Mouse (Mus musculus) kidney, adult 2 months (tissue): ENCODE data around the gene Sbf2. TPM values are rescaled to one million over a fixed set of nuclear protein-coding genes. Genes with fewer than 3 reads are reported as not detected.

Experiments
- DNase-seq: peaks from one replicate; pipeline ENCODE4 v3.0.0; 2021
- H3K27ac ChIP-seq: fragments of 200-500 bp; 2 replicates; pipeline ENCODE4 v1.5.1; 2012; ENCODE audit warnings: low read depth, low read length, control low read depth, inconsistent platforms; ENCODE audit not compliant: insufficient read depth
- H3K27me3 ChIP-seq: fragments of 200-500 bp; replicated peaks from 2 replicates; pipeline ENCODE4 v1.6.1; 2012; ENCODE audit warnings: mild to moderate bottlenecking, moderate library complexity, low read length, inconsistent platforms; ENCODE audit not compliant: control insufficient read depth, insufficient read depth
- H3K36me3 ChIP-seq: fragments of 200-500 bp; 2 replicates; pipeline ENCODE4 v1.6.1; 2012; ENCODE audit warnings: mild to moderate bottlenecking, moderate library complexity, low read length, inconsistent platforms; ENCODE audit not compliant: control insufficient read depth, insufficient read depth
- H3K4me1 ChIP-seq: fragments of 200-500 bp; 2 replicates; pipeline ENCODE4 v1.6.1; 2011; ENCODE audit warnings: low read length; ENCODE audit not compliant: control insufficient read depth, insufficient read depth
- H3K4me3 ChIP-seq: fragments of 200-500 bp; 2 replicates; pipeline ENCODE4 v1.5.1; 2011; ENCODE audit warnings: mild to moderate bottlenecking, low read depth, low read length, control low read depth; ENCODE audit not compliant: insufficient read depth
- CTCF ChIP-seq: fragments of 200-500 bp; conservative IDR thresholded peaks from 2 replicates; pipeline ENCODE4 v1.5.1; 2011; ENCODE audit warnings: low read depth, mild to moderate bottlenecking, control low read depth, low read length, moderate library complexity, mixed read lengths; ENCODE audit not compliant: insufficient read depth, insufficient read length
- POLR2A ChIP-seq: fragments of 200-500 bp; IDR thresholded peaks from one replicate; pipeline ENCODE4 v1.6.1; 2011; ENCODE audit warnings: low read depth, low read length, control low read depth
- WGBS: fragments of 180-500 bp; shearing (Covaris S2); methylation state at CpG from one replicate; pipeline ENCODE4 v1.1.7; 2018; 5-methylcytosine and 5-hydroxymethylcytosine counted together
- polyA plus RNA-seq: library from polyadenylated mRNA; depleted of rRNA; stranded (reverse); fragments of >200 nt; gene quantifications from 2 replicates; pipeline ENCODE4 v1.2.3, GENCODE M21; 2012

Sbf2 gene
- polyA plus RNA-seq, 1 experiment = 23.3 TPM

GRCm38 (mm10) chr7:110565815-110566549, 48.7 kb downstream of the Sbf2 start:
- 0 out of 2 replicates have a peak, but pooled peaks cover 6% of the 10 kb centered on the region for H3K4me1 ChIP-seq
- WGBS = 65% methylated on average over 4 of the region's 4 CpGs
- TF ChIP-seq CTCF (no peak), POLR2A (no peak)
- H3K36me3 ChIP-seq = no peaks in the 10 kb centered on the region
- H3K27ac ChIP-seq = no peak overlapping the region
- DNase-seq = peak; percentile 76
- no peaks in the 10 kb centered on the region for H3K27me3 ChIP-seq
- no peak overlapping the region for H3K4me3 ChIP-seq

- 93% methylated on average over 1 of the region's 1 CpGs for WGBS
- no peak for TF ChIP-seq POLR2A
- TF ChIP-seq CTCF = no peak
- Histone ChIP-seq H3K27ac (no peak overlapping the region), H3K27me3 (no peaks in the 10 kb centered on the region), H3K36me3 (no peaks in the 10 kb centered on the region), H3K4me1 (0 out of 2 replicates have a peak, but pooled peaks cover 5% of the 10 kb centered on the region), H3K4me3 (no peak overlapping the region)
- no peak for DNase-seq
These were observed 53.1 kb downstream of the Sbf2 start for GRCm38 (mm10) chr7:110561647-110562046.

GRCm38 (mm10) chr7:110557001-110557400, 57.7 kb downstream of the Sbf2 start:
- TF ChIP-seq POLR2A = no peak
- no peak for TF ChIP-seq CTCF
- H3K36me3 ChIP-seq = no peaks in the 10 kb centered on the region
- H3K27me3 ChIP-seq = no peaks in the 10 kb centered on the region
- no peak overlapping the region for H3K4me3 ChIP-seq
- peaks cover 8% of the 10 kb centered on the region for H3K4me1 ChIP-seq
- no peak for DNase-seq
- no peak overlapping the region for H3K27ac ChIP-seq

GRCm38 (mm10) chr7:110556221-110556620, 58.5 kb downstream of the Sbf2 start:
- Histone ChIP-seq H3K4me1 (peaks cover 8% of the 10 kb centered on the region), H3K4me3 (no peak overlapping the region), H3K27me3 (no peaks in the 10 kb centered on the region), H3K27ac (no peak overlapping the region), H3K36me3 (no peaks in the 10 kb centered on the region)
- no peak for TF ChIP-seq CTCF
- TF ChIP-seq POLR2A = no peak
- peak; percentile 59 for DNase-seq

- no peak overlapping the region for H3K27ac ChIP-seq
- no peak for TF ChIP-seq CTCF
- TF ChIP-seq POLR2A = no peak
- peak; percentile 10 for DNase-seq
- H3K4me1 ChIP-seq = peaks cover 8% of the 10 kb centered on the region
- 69% methylated on average over 1 of the region's 1 CpGs for WGBS
- H3K27me3 ChIP-seq = no peaks in the 10 kb centered on the region
- H3K36me3 ChIP-seq = no peaks in the 10 kb centered on the region
- H3K4me3 ChIP-seq = no peak overlapping the region
These were observed 59.5 kb downstream of the Sbf2 start for GRCm38 (mm10) chr7:110555260-110555659.

GRCm38 (mm10) chr7:110548268-110548667, 66.5 kb downstream of the Sbf2 start:
- H3K4me1 ChIP-seq = 0 out of 2 replicates have a peak, but pooled peaks cover 3% of the 10 kb centered on the region
- 0 out of 2 replicates have a peak, but pooled peaks have one; percentile 16 for TF ChIP-seq CTCF
- TF ChIP-seq POLR2A = no peak
- 57% methylated on average over 1 of the region's 1 CpGs for WGBS
- no peak overlapping the region for H3K27ac ChIP-seq
- no peaks in the 10 kb centered on the region for H3K36me3 ChIP-seq
- peak; percentile 64 for DNase-seq
- H3K4me3 ChIP-seq = no peak overlapping the region
- H3K27me3 ChIP-seq = no peaks in the 10 kb centered on the region

GRCm38 (mm10) chr7:110543341-110543740, 71.4 kb downstream of the Sbf2 start:
- TF ChIP-seq CTCF = no peak
- TF ChIP-seq POLR2A = no peak

More at GRCm38 (mm10) chr7:110543341-110543740, 71.4 kb downstream of the Sbf2 start:
- Histone ChIP-seq H3K27ac (no peak overlapping the region), H3K4me3 (no peak overlapping the region), H3K27me3 (no peaks in the 10 kb centered on the region), H3K36me3 (no peaks in the 10 kb centered on the region), H3K4me1 (peaks cover 4% of the 10 kb centered on the region)
- DNase-seq = no peak
- WGBS = 90% methylated on average over 6 of the region's 6 CpGs
